Mouse (Mus musculus) thymus, adult 18-20 months (tissue): ENCODE measurements around the gene Hacd1.

ENCODE experiments used
- DNase-seq, 2 experiments: peaks; one replicate each; pipeline ENCODE4 v3.0.0; 2022; ENCODE audit warnings: mixed read lengths in 2 of 2

Hacd1 gene

DNA sequence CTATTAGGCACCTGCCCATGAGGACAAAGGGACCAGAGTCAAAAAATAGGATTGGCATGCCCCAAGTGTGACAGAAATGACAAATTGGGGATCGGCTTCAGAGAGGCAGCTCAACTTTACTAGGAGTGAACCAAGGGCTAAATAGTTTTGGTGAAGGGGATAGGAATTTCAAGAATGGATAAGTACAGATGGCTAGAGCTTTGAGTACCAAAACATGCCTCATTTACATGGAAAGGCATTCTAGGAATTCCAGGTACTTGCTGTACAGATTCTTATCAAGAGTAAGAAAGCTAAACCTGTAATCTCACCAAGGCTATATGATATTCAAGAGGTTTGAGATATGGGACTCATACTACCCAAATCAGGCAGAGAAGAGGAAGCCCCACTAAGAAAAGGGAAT lies 95.8 kb downstream of the Hacd1 start:
- DNase-seq = no peak

- no peak for DNase-seq
Measured at GRCm38 (mm10) chr2:13956463-13956862, 99.5 kb downstream of the Hacd1 start.

DNA sequence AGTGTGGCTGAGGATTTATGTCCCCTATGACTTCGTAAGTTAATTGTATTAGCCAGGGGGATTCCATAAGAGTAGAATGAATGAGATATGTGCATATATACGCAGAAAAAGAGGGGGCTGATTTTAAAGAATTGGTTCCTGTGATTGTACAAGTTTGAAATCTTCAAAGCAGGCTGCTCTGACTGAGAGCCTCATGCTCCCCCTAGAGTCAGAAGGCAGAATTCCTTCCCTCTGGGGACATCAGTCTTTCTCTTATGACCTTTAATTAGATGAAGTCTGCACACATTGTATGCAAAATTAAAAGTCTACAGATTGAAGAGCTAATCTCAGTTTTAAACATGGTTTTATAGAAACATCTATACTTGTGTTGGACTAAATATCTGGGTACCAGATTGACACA lies 117.8 kb downstream of the Hacd1 start:
- DNase-seq = no peak

DNA sequence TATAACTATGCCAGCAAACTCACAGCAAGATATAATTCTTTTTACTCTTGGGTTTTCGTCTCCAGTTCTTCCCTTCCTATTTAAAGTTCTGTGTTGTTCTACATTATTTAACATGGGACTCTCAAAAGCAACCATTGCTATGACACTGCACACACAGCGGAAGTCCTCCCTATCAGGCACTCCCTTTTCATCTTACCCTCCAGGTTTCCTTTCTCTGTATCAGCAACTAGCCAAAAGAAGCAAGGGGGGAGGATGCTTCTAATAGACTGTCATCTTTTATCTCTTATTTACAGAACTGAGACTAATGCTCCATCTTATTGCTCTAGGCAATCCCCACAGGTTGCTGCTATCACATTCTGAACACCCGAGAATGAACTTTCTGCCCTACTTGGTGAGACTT lies 120.6 kb downstream of the Hacd1 start:
- no peak for DNase-seq

DNA sequence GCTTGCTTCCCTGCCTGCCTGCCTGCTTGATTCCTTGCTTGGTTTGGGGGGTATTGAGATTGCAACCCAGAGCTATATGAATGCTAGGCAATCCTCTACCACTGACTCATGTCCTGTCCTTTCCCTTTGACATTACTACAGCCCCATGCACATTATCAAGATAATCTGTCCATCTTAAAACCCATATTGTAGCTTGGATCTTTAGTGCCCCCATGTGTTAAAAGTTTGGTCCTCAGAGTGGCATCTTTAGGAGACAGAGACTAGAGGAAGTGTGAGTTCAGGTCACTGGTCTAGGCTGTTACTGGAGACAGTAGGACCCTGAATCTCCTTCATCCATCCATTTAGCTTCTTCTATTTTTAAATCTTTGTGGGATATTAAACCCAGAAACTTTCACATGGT lies 123.7 kb downstream of the Hacd1 start:
- DNase-seq = no peak

- no peak for DNase-seq
Measured at GRCm38 (mm10) chr2:13930724-13931123, 125.2 kb downstream of the Hacd1 start.

DNA sequence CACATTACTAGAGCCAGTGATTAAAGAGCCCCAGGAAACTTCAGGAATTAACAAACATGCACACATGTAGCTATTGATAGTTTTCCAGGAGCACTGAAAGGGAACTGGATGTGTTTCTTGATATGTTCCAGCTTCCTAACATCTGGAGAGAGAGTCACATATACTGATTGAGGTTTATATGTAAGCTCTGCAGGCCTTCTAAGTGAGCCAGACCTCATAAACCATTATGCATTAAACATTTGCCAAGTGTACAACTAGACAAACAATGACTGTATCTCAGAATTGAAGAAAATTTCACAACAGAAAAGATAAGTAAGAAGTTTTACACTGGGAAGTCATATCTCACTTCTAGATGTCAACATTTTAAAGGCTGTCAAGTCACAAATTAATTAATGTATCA lies 167.4 kb downstream of the Hacd1 start:
- DNase-seq = no peak

DNA sequence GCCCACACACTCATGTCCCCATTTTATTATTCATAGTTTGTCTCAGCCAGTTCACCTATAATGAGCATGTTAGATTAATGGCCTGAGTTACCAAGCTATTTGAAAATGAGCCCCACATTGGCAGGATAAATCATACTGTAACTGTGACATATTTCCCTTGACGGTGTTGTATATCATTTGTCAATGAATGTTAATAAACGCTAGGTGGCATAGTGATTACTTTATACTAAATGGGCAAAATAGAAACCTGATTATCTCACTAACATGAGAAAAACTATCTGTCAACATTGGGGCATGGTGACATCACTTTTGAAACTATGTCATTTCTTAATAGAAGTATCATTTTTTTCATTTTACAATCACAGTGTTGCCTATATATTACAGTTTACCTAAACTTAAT lies 198.5 kb downstream of the Hacd1 start:
- DNase-seq = no peak

- DNase-seq = no peak
Measured at GRCm38 (mm10) chr2:13855510-13855909, 200.4 kb downstream of the Hacd1 start.

GRCm38 (mm10) chr2:13836310-13836709 lies 219.6 kb downstream of the Hacd1 start:
- DNase-seq = no peak

DNA sequence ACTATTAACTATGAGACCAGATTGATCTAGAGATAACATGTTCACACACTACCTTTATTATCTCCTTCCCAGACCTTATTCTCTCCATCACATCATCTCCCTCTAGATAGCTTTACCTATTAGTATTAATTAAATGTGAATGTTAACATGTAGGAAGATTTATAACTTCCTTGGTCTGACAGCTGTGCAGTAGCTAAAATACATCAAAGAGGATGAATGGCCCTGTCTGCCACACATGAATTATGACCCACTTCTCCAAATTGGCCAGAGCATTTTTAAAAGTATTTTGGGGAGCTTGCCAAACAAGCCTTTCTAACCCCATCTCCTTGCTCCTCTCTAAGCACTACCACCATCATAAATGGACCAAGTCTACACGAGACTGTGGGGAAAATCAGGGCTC lies 220.9 kb downstream of the Hacd1 start:
- DNase-seq = no peak

DNA sequence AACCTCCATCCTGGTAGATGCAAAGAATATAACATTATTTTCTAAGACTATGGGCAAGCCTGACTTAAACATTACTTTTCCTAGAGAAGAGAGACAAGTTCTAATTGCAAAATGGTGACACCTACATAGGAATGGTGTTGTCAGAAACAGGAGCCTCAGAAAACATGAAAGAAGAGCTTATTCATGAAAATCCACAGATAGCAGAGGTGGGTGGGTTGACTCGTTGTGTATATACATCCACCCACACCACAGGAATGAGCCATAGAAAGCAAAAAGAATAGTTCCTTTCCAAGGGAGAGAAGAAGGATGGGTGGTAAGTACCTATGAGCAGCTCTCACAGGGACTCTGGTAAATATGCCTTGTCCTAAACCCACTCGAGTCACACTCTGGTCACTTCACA lies 239.3 kb downstream of the Hacd1 start:
- DNase-seq = no peak

GRCm38 (mm10) chr2:13808593-13808992 lies 247.3 kb downstream of the Hacd1 start:
- DNase-seq = no peak

DNA sequence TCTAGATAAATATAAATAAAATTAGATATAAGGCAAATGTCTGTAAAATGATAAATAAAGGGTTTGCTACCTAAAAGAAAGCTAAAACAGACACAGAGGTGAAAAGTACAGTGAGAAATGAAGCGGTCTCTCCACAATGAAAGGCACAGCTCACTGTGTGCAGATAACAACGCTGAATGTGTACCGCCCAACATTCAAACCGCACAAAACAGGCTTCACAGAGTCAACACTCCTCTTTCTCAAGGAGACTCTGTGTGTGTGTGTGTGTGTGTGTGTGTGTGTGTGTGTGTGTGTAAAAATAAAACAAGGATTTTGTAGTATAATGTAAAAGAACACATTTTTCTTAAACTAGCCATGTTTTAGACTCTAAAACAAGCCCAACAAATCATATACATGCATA lies 247.9 kb downstream of the Hacd1 start:
- no peak for DNase-seq

DNA sequence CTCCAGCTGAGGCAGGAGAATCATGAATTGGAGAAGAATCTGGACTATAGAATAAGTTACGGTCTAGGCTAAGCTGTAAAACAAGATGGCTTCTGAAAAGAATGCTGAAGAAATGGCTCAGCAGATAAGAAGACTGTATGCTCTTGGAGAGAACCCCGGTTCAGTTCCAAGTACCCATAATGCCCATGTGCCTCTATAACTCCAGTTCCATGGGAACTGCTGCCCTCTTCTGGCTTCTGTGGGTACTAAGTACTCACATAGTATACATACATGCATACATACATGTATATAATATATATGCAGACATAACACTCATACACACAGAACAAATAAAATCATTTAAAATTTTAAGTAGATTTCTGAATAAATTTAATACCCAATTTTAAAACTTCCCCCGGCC lies 249.8 kb downstream of the Hacd1 start:
- no peak for DNase-seq

GRCm38 (mm10) chr2:13800639-13801038 lies 255.3 kb downstream of the Hacd1 start:
- no peak for DNase-seq
